Mouse (Mus musculus): Measurements from ENCODE around the gene Cyb5rl. TPM values are rescaled to one million over a fixed set of nuclear protein-coding genes. Genes with fewer than 3 reads are reported as not detected.

Cyb5rl gene
- total and polyA plus RNA-seq, 2 experiments from 2014 or later, result 5.8 to 33.0 TPM

DNA sequence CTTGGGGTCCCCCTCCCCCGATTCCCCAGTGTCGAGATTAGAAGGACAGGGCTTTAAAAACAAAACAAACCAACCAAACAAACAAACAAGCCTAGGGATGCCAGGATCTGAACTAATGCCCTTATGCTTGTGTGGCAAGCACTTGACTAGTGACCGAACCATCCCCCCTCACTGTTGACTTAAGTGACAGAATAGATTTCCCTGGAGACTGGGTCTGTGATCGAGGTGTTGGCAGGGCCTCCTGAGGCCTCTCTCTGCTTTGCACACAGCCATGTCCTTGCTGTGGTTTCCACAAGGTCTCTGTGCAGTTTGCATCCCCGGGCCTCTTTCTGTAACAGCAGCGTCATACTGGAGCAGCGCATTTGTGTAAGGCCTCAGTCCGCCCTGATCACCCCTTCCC lies 62.6 kb downstream of the Cyb5rl start:
- H3K27ac ChIP-seq (ENCODE audit: low read depth), result no peak overlapping the region
- WGBS, result 66% methylated on average over 8 of the region's 8 CpGs
- ATAC-seq (ENCODE audit: insufficient read depth, low read depth), result no peak

DNA sequence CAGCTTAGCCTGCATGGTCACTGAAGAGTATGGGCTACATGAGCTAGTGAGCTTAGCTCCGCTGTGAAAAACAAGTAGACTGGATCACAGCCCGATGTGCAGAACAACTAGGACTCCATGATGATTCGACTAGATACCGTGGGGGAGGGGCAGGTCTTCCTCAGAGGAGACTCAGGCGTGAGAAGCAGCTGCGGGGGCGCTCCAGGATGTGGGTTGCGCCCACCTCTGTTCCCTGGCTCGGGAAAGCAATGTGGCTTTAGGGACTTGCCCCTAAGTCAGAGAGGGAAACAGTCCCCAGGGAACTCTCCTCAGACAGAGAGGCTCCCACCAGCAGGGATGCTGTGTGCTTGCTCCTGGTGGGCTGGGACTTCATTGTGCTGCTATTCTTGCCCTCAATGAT lies 63.7 kb downstream of the Cyb5rl start:
- Histone ChIP-seq H3K4me1 (ENCODE audit: control insufficient read depth, insufficient read depth) (no peaks in the 10 kb centered on the region), H3K4me2 (ENCODE audit: low read depth, low read length) (no peak overlapping the region), H3K27me3 (ENCODE audit: control insufficient read depth, insufficient read depth, low read length) (0 out of 2 replicates have a peak, but pooled peaks cover 6% of the 10 kb centered on the region), H3K27ac (ENCODE audit: low read depth) (no peak overlapping the region), H3K9ac (replicated peaks; ENCODE audit: low read depth, low read length) (no peak overlapping the region), H3K4me3 (ENCODE audit: low read depth, low read length) (no peak overlapping the region), H3K36me3 (replicated peaks; ENCODE audit: control insufficient read depth, insufficient read depth, low read length) (no peaks in the 10 kb centered on the region), H3K9me3 (replicated peaks; ENCODE audit: control insufficient read depth, low read length) (no peaks in the 10 kb centered on the region)
- ATAC-seq (ENCODE audit: insufficient read depth, low read depth), result no peak
- DNase-seq (ENCODE audit: low spot score), result no peak
- TF ChIP-seq CTCF (IDR thresholded peaks at IDR 0.05; ENCODE audit: low read depth) (no peak), EP300 (IDR thresholded peaks at IDR 0.05; ENCODE audit: low read depth) (no peak)
- WGBS, result 19% methylated on average over 9 of the region's 9 CpGs

More for the DNA sequence above, 62.6 kb downstream of the Cyb5rl start:
- H3K4me2 ChIP-seq (ENCODE audit: low read depth, low read length), result no peak overlapping the region
- no peak for TF ChIP-seq CTCF (IDR thresholded peaks at IDR 0.05; ENCODE audit: low read depth)
- no peak for TF ChIP-seq EP300 (IDR thresholded peaks at IDR 0.05; ENCODE audit: low read depth)
- H3K4me1 ChIP-seq (ENCODE audit: control insufficient read depth, insufficient read depth), result no peaks in the 10 kb centered on the region
- 0 out of 2 replicates have a peak, but pooled peaks cover 10% of the 10 kb centered on the region for H3K27me3 ChIP-seq (ENCODE audit: control insufficient read depth, insufficient read depth, low read length)
- H3K9ac ChIP-seq (replicated peaks; ENCODE audit: low read depth, low read length), result no peak overlapping the region
- H3K9me3 ChIP-seq (replicated peaks; ENCODE audit: control insufficient read depth, low read length), result no peaks in the 10 kb centered on the region
- no peak overlapping the region for H3K4me3 ChIP-seq (ENCODE audit: low read depth, low read length)
- H3K36me3 ChIP-seq (replicated peaks; ENCODE audit: control insufficient read depth, insufficient read depth, low read length), result no peaks in the 10 kb centered on the region
- no peak for DNase-seq (ENCODE audit: low spot score)

DNA sequence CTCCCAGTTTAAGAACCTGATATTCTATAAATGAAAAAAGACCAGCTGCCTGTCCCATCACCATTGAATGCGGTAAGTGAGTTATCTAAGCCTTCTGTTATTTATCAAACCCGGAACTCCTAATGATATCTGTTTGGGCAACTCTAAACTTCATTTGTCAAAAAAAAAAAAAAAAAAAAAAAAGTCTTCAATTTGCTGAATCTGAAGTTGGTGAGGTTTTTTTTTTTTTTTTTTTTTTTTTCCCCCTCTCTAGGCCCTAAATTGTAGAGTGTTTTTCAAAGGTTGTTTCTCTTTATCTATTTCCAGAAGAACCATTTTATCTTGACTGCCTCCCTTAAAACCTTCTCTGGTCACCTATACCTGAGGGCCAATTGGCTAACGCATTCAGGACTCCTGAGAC lies 68.1 kb downstream of the Cyb5rl start:
- H3K4me3 ChIP-seq (ENCODE audit: low read depth, low read length), result no peak overlapping the region
- no peak for TF ChIP-seq EP300 (IDR thresholded peaks at IDR 0.05; ENCODE audit: low read depth)
- no peak for TF ChIP-seq CTCF (IDR thresholded peaks at IDR 0.05; ENCODE audit: low read depth)
- no peak for ATAC-seq (ENCODE audit: insufficient read depth, low read depth)

DNA sequence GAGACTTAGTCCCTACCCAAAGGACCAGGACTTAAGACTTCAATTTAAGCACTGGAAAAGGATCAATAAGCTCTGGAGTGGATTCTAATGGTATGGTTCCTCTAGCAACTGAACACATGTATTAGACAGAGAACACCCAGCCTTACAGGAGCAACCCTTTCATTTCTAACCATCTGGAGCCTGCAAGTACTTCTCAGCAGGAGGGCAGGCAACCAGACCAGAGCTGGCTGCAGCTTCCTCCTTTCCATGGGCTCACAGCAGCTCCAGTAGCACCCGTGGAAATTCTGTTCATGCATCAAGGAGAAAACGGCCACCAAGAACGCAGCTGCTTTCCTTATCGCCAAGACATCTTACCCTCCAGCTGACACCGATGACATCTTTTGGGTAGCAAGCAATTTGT lies 68.9 kb downstream of the Cyb5rl start:
- Histone ChIP-seq H3K4me3 (ENCODE audit: low read depth, low read length) (no peak overlapping the region), H3K9me3 (replicated peaks; ENCODE audit: control insufficient read depth, low read length) (no peaks in the 10 kb centered on the region), H3K9ac (replicated peaks; ENCODE audit: low read depth, low read length) (no peak overlapping the region), H3K36me3 (replicated peaks; ENCODE audit: control insufficient read depth, insufficient read depth, low read length) (peaks cover 15% of the 10 kb centered on the region), H3K27me3 (ENCODE audit: control insufficient read depth, insufficient read depth, low read length) (no peaks in the 10 kb centered on the region), H3K4me2 (ENCODE audit: low read depth, low read length) (no peak overlapping the region), H3K4me1 (ENCODE audit: control insufficient read depth, insufficient read depth) (no peaks in the 10 kb centered on the region), H3K27ac (ENCODE audit: low read depth) (no peak overlapping the region)
- no peak for ATAC-seq (ENCODE audit: insufficient read depth, low read depth)
- TF ChIP-seq EP300 (IDR thresholded peaks at IDR 0.05; ENCODE audit: low read depth) (no peak), CTCF (IDR thresholded peaks at IDR 0.05; ENCODE audit: low read depth) (no peak)
- 79% methylated on average over 5 of the region's 5 CpGs for WGBS
- DNase-seq (ENCODE audit: low spot score), result no peak

More for the DNA sequence above, 68.1 kb downstream of the Cyb5rl start:
- no peaks in the 10 kb centered on the region for H3K27me3 ChIP-seq (ENCODE audit: control insufficient read depth, insufficient read depth, low read length)
- no peaks in the 10 kb centered on the region for H3K9me3 ChIP-seq (replicated peaks; ENCODE audit: control insufficient read depth, low read length)
- H3K9ac ChIP-seq (replicated peaks; ENCODE audit: low read depth, low read length), result no peak overlapping the region
- no peak for DNase-seq (ENCODE audit: low spot score)
- peaks cover 15% of the 10 kb centered on the region for H3K36me3 ChIP-seq (replicated peaks; ENCODE audit: control insufficient read depth, insufficient read depth, low read length)
- 85% methylated on average over 3 of the region's 3 CpGs for WGBS
- H3K4me1 ChIP-seq (ENCODE audit: control insufficient read depth, insufficient read depth), result no peaks in the 10 kb centered on the region
- H3K27ac ChIP-seq (ENCODE audit: low read depth), result no peak overlapping the region
- H3K4me2 ChIP-seq (ENCODE audit: low read depth, low read length), result no peak overlapping the region

DNA sequence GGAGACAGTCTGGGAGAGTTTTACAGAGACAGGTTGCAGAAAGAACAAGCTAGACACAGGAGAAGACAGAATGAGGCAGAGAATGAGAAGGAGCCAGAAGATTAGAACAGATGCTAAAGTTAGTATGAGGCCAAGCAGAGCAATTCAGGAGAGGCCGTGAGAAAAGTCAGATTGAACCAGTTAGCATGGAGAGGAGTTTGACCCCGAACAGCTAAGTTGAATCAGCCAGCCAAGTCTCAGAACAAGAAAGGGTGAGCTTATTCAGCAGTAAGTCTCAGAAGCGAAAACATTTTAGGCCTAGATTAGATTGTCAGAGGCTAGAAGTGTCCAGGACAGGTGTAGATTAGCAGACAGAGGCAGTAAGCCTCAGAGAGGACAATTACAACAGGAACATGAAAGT lies 69.7 kb downstream of the Cyb5rl start:
- no peak for TF ChIP-seq CTCF (IDR thresholded peaks at IDR 0.05; ENCODE audit: low read depth)
- H3K27me3 ChIP-seq (ENCODE audit: control insufficient read depth, insufficient read depth, low read length), result no peaks in the 10 kb centered on the region
- DNase-seq (ENCODE audit: low spot score) (no peak), ATAC-seq (ENCODE audit: insufficient read depth, low read depth) (no peak)
- no peaks in the 10 kb centered on the region for H3K4me1 ChIP-seq (ENCODE audit: control insufficient read depth, insufficient read depth)
- no peak overlapping the region for H3K9ac ChIP-seq (replicated peaks; ENCODE audit: low read depth, low read length)
- no peaks in the 10 kb centered on the region for H3K9me3 ChIP-seq (replicated peaks; ENCODE audit: control insufficient read depth, low read length)
- peaks cover 15% of the 10 kb centered on the region for H3K36me3 ChIP-seq (replicated peaks; ENCODE audit: control insufficient read depth, insufficient read depth, low read length)
- no peak overlapping the region for H3K4me2 ChIP-seq (ENCODE audit: low read depth, low read length)
- WGBS, result 35% methylated on average over 3 of the region's 3 CpGs
- no peak overlapping the region for H3K27ac ChIP-seq (ENCODE audit: low read depth)
- H3K4me3 ChIP-seq (ENCODE audit: low read depth, low read length), result no peak overlapping the region

Other genes starting within 250 kb of the Cyb5rl start
- 35.6 and 41.1 TPM in 2 replicates for gene Ssbp3, start 156.3 kb upstream of the Cyb5rl start, total RNA-seq (2014; rRNA removed; ENCODE audit: low replicate concordance)
- 25.9 and 29.0 TPM in 2 replicates for gene Ssbp3, start 156.3 kb upstream of the Cyb5rl start, polyA plus RNA-seq (2015; fragmentation: Nextera tagmentation; extraction: Ambion mirVana)
- 59.9 and 66.0 TPM in 2 replicates for gene Mrpl37, start 120 bp upstream of the Cyb5rl start, total RNA-seq (2014; rRNA removed; ENCODE audit: low replicate concordance)
- 87.3 and 89.5 TPM in 2 replicates for gene Mrpl37, start 120 bp upstream of the Cyb5rl start, polyA plus RNA-seq (2015; fragmentation: Nextera tagmentation; extraction: Ambion mirVana)
- not detected in 2 replicates for gene Cdcp2, start 29.9 kb downstream of the Cyb5rl start, total RNA-seq (2014; rRNA removed; ENCODE audit: low replicate concordance)
- not detected in 2 replicates for gene Cdcp2, start 29.9 kb downstream of the Cyb5rl start, polyA plus RNA-seq (2015; fragmentation: Nextera tagmentation; extraction: Ambion mirVana)
- gene Tmem59, start 111.4 kb downstream of the Cyb5rl start, total RNA-seq (2014; rRNA removed; ENCODE audit: low replicate concordance), result 120 and 156 TPM in 2 replicates
- 323 and 340 TPM in 2 replicates for gene Tmem59, start 111.4 kb downstream of the Cyb5rl start, polyA plus RNA-seq (2015; fragmentation: Nextera tagmentation; extraction: Ambion mirVana)
- gene Tceanc2, start 112.1 kb downstream of the Cyb5rl start, total RNA-seq (2014; rRNA removed; ENCODE audit: low replicate concordance), result 1.6 and 8.3 TPM in 2 replicates
- gene Tceanc2, start 112.1 kb downstream of the Cyb5rl start, polyA plus RNA-seq (2015; fragmentation: Nextera tagmentation; extraction: Ambion mirVana), result 13.0 and 26.4 TPM in 2 replicates
- not detected in 2 replicates for gene Ldlrad1, start 142.2 kb downstream of the Cyb5rl start, total RNA-seq (2014; rRNA removed; ENCODE audit: low replicate concordance)
- 0.11 TPM in 1 of 2 replicates, not detected in the other for gene Ldlrad1, start 142.2 kb downstream of the Cyb5rl start, polyA plus RNA-seq (2015; fragmentation: Nextera tagmentation; extraction: Ambion mirVana)
- 0.53 and 4.4 TPM in 2 replicates for gene Lrrc42, start 186.5 kb downstream of the Cyb5rl start, total RNA-seq (2014; rRNA removed; ENCODE audit: low replicate concordance)
- 22.6 and 23.6 TPM in 2 replicates for gene Lrrc42, start 186.5 kb downstream of the Cyb5rl start, polyA plus RNA-seq (2015; fragmentation: Nextera tagmentation; extraction: Ambion mirVana)
- gene Hspb11, start 186.6 kb downstream of the Cyb5rl start, total RNA-seq (2014; rRNA removed; ENCODE audit: low replicate concordance), result 4.9 and 37.5 TPM in 2 replicates
- 35.0 and 35.6 TPM in 2 replicates for gene Hspb11, start 186.6 kb downstream of the Cyb5rl start, polyA plus RNA-seq (2015; fragmentation: Nextera tagmentation; extraction: Ambion mirVana)
- gene Dio1, start 240.2 kb downstream of the Cyb5rl start, total RNA-seq (2014; rRNA removed; ENCODE audit: low replicate concordance), result 3.0 TPM in 1 of 2 replicates, not detected in the other
- not detected in 2 replicates for gene Dio1, start 240.2 kb downstream of the Cyb5rl start, polyA plus RNA-seq (2015; fragmentation: Nextera tagmentation; extraction: Ambion mirVana)
- gene Yipf1, start 247.4 kb downstream of the Cyb5rl start, total RNA-seq (2014; rRNA removed; ENCODE audit: low replicate concordance), result 40.1 and 51.3 TPM in 2 replicates
- gene Yipf1, start 247.4 kb downstream of the Cyb5rl start, polyA plus RNA-seq (2015; fragmentation: Nextera tagmentation; extraction: Ambion mirVana), result 46.7 and 49.5 TPM in 2 replicates

Measured in heart, postnatal 0 days (tissue).